Mouse (Mus musculus) lung, embryonic 14.5 days (tissue): Measurements from ENCODE around the gene Cops3. TPM values are rescaled to one million over a fixed set of nuclear protein-coding genes. Genes with fewer than 3 reads are reported as not detected.

Source experiments
- ATAC-seq: fragments of 200-750 bp; cut with Nextera tagmentation; 2 replicates; pipeline ENCODE4 v1.8.0; 2017; ENCODE audit warnings: mild to moderate bottlenecking, moderate TSS enrichment, moderate library complexity; ENCODE audit not compliant: insufficient read depth
- DNase-seq: peaks from one replicate; pipeline ENCODE4 v3.0.0-alpha.2; 2015
- H3K27ac ChIP-seq: fragments of 300-500 bp; sonication (generic); 2 replicates; pipeline ENCODE4 v1.5.1; 2014; ENCODE audit warnings: low read depth, mild to moderate bottlenecking, moderate library complexity
- H3K27me3 ChIP-seq: fragments of 300-500 bp; sonication (generic); 2 replicates; pipeline ENCODE4 v1.6.1; 2014; ENCODE audit warnings: low read length, control low read depth; ENCODE audit not compliant: insufficient read depth
- H3K36me3 ChIP-seq: fragments of 300-500 bp; sonication (generic); 2 replicates; pipeline ENCODE4 v1.6.1; 2014; ENCODE audit warnings: control low read depth; ENCODE audit not compliant: insufficient read depth
- H3K4me1 ChIP-seq: fragments of 300-500 bp; sonication (generic); 2 replicates; pipeline ENCODE4 v1.6.1; 2014; ENCODE audit warnings: antibody characterized with exemption, control low read depth; ENCODE audit not compliant: insufficient read depth
- H3K4me2 ChIP-seq: fragments of 300-500 bp; sonication (generic); 2 replicates; pipeline ENCODE4 v1.6.1; 2014; ENCODE audit warnings: mild to moderate bottlenecking
- H3K4me3 ChIP-seq: fragments of 300-500 bp; sonication (generic); 2 replicates; pipeline ENCODE4 v1.5.1; 2014; ENCODE audit warnings: low read depth, low read length
- H3K9ac ChIP-seq: fragments of 300-500 bp; sonication (generic); 2 replicates; pipeline ENCODE4 v1.6.1; 2014
- H3K9me3 ChIP-seq: fragments of 300-500 bp; sonication (generic); 2 replicates; pipeline ENCODE4 v1.6.1; 2016; ENCODE audit warnings: low read depth, low read length, control low read depth
- CTCF ChIP-seq: IDR thresholded peaks from 2 replicates; pipeline ENCODE4 v1.5.1; 2016; ENCODE audit warnings: antibody characterized with exemption, low read depth
- WGBS: fragments of 180-500 bp; shearing (Covaris S2); extraction: QIAGEN DNeasy Blood & Tissue Kit; methylation state at CpG from one replicate; pipeline ENCODE4 v1.1.7; 2014; 5-methylcytosine and 5-hydroxymethylcytosine counted together
- polyA plus RNA-seq: library from polyadenylated mRNA; unstranded; fragments of >200 nt; fragmentation: Nextera tagmentation; extraction: Ambion mirVana; gene quantifications from 2 replicates; pipeline ENCODE4 v1.2.1, GENCODE M21; 2014

Gene Cops3
- polyA plus RNA-seq, 1 experiment from 2014 or later, result 224 TPM

DNA sequence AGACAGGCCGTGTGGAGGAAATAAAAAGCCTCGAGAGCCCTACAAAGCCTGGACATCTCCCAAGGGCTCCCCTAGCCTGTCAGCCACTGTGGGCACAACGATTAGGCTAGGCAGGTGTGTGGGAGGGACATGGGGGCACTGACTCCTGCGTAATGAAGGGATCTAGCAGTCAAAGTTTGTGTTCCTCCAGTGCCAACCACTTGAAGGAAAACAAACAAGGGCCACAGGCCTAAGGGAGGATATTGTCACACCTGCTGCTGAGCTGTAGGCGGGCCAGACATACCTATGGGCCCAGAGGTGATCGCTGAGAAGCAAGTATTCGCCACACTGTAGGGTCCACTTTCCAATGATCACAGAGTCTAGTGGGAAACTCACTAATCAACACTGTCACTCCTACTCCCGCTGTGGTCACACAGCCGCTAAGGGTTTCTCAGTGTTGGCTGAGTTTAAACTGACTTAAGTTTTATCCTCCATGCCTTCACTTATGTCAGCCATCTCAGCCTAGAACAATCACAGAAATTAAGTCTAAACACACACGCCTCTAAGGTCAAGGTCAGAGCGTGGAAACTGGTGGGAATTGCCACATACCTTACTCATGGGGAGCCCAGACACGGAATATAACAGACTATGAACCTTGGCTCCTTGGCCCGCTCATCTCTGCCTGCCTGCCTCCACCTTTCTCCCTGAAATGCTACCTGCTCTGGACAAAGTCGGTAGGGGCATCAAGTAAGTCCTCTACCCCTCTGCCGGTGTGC, 53.0 kb downstream of the Cops3 start:
- TF ChIP-seq CTCF, result no peak
- Histone ChIP-seq H3K27ac (0 out of 2 replicates have a peak overlapping the region, but pooled peaks have one; percentile 18), H3K9ac (peak overlapping the region; percentile 52), H3K4me3 (peak overlapping the region; percentile 45), H3K4me1 (0 out of 2 replicates have a peak, but pooled peaks cover 3% of the 10 kb centered on the region), H3K9me3 (no peaks in the 10 kb centered on the region), H3K4me2 (peak overlapping the region; percentile 96), H3K27me3 (no peaks in the 10 kb centered on the region), H3K36me3 (peaks cover 4% of the 10 kb centered on the region; the same call in 1 of the 2 replicates)
- peak; percentile 25; the same call in 1 of the 2 replicates for ATAC-seq
- 29% methylated on average over 15 of the region's 15 CpGs for WGBS
- DNase-seq, result peak; percentile 20

DNA sequence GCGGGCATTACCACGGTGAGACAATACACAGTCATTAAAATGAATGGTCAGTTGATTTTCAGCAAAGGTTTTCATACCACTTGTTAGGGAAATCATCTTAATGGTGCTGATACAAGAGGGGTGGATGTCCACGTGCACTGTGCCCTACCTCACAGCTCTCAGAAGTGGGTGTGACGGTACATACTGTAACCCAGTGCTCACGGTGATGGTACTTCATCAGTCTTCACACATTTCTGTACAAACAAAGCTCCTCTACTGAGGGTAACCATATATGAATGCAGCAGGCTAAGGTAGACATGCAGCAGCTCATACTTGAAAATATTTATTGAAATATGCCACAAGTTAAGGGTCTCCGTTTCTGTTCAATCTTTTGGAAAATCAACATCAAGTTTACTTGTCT, 56.0 kb downstream of the Cops3 start:
- no peak overlapping the region for H3K27ac ChIP-seq
- no peak overlapping the region for H3K4me3 ChIP-seq
- TF ChIP-seq CTCF, result no peak
- H3K4me1 ChIP-seq, result 0 out of 2 replicates have a peak, but pooled peaks cover 3% of the 10 kb centered on the region
- no peak for ATAC-seq
- DNase-seq, result no peak
- 0 out of 2 replicates have a peak, but pooled peaks cover 4% of the 10 kb centered on the region for H3K36me3 ChIP-seq
- WGBS, result 55% methylated on average over 6 of the region's 6 CpGs
- no peaks in the 10 kb centered on the region for H3K27me3 ChIP-seq
- no peak overlapping the region for H3K4me2 ChIP-seq
- no peaks in the 10 kb centered on the region for H3K9me3 ChIP-seq
- no peak overlapping the region for H3K9ac ChIP-seq

DNA sequence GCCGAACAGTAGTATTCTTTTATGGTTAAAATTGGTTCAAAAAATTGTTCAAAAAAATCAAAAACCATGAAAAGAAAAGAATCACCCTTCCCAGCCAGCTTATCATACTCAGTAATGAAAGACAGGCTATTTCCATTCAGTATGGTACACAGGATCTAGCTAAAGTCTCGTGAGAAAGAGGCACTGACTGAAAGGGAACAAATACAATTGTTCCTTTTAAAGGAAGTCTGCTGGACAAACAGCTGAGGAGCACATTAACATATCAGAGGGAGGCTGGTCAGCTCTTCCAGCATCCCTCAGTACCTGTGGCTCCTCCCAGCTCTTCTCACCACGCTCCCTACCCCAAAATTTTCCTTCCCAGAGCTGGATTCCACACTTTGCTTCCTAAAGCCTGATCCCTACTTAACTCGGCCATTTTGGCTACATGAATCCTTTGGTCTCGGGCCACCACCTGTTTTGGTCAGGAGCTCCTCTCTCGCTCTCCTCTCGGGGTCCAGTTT, 57.5 kb downstream of the Cops3 start:
- Histone ChIP-seq H3K4me3 (no peak overlapping the region), H3K27me3 (no peaks in the 10 kb centered on the region), H3K4me2 (no peak overlapping the region), H3K9ac (no peak overlapping the region), H3K9me3 (no peaks in the 10 kb centered on the region), H3K36me3 (peaks cover 15% of the 10 kb centered on the region; the same call in 1 of the 2 replicates), H3K4me1 (0 out of 2 replicates have a peak, but pooled peaks cover under 1% of the 10 kb centered on the region), H3K27ac (no peak overlapping the region)
- WGBS, result 76% methylated on average over 7 of the region's 7 CpGs
- TF ChIP-seq CTCF, result no peak
- no peak for ATAC-seq
- DNase-seq, result no peak

DNA sequence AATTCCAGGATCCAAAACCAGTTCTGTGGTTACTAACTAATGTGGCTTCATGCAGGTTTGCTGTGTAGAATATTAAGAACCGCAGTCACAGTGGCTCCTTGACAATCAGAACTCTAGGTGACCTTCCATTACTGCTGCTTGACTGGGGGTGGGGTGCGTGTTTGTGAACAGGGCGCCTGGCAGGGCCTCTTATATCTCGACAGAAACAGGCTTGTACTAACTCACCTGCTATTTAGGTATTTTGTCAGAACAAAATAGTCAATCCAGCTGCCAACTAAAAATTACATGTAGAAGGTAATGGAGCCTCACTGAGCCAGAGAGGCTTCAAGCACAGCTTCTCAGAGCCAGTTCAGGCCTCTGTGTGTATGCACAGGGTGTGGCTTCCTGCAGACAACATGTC, 59.4 kb downstream of the Cops3 start:
- H3K36me3 ChIP-seq, result peaks cover 34% of the 10 kb centered on the region
- TF ChIP-seq CTCF, result no peak
- no peak overlapping the region for H3K4me3 ChIP-seq
- no peak overlapping the region for H3K9ac ChIP-seq
- H3K27ac ChIP-seq, result no peak overlapping the region
- H3K9me3 ChIP-seq, result no peaks in the 10 kb centered on the region
- H3K27me3 ChIP-seq, result no peaks in the 10 kb centered on the region
- DNase-seq, result no peak
- no peak overlapping the region for H3K4me2 ChIP-seq
- ATAC-seq, result no peak
- WGBS, result 77% methylated on average over 4 of the region's 4 CpGs
- no peaks in the 10 kb centered on the region for H3K4me1 ChIP-seq

- Histone ChIP-seq H3K4me2 (no peak overlapping the region), H3K36me3 (peaks cover 43% of the 10 kb centered on the region), H3K9me3 (no peaks in the 10 kb centered on the region), H3K27me3 (no peaks in the 10 kb centered on the region), H3K4me1 (no peaks in the 10 kb centered on the region), H3K4me3 (no peak overlapping the region), H3K27ac (no peak overlapping the region), H3K9ac (no peak overlapping the region)
- peak; percentile 17 for DNase-seq
- WGBS, result 78% methylated on average over 4 of the region's 4 CpGs
- no peak for ATAC-seq
- no peak for TF ChIP-seq CTCF
Observed at GRCm38 (mm10) chr11:59779406-59779805, 60.2 kb downstream of the Cops3 start.

DNA sequence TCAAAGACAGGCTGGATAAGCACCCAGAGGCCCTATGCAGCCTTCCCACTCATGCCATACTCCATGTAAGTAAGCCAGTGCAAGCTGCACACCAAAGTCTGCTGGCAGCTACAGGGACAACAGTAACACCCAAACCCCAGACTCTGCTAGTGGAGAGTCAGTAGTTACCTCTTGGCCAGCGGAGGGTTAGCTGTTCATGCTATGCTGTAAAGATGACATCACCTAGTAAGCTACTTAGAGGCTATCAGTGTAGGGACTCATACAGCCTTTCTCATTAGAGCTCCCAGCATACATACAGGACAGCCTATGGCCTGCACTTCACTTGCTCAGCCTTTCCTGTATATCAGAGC, 60.8 kb downstream of the Cops3 start:
- Histone ChIP-seq H3K27ac (no peak overlapping the region), H3K27me3 (no peaks in the 10 kb centered on the region), H3K9ac (no peak overlapping the region), H3K4me1 (no peaks in the 10 kb centered on the region), H3K4me2 (no peak overlapping the region), H3K9me3 (no peaks in the 10 kb centered on the region), H3K4me3 (no peak overlapping the region), H3K36me3 (peaks cover 48% of the 10 kb centered on the region)
- TF ChIP-seq CTCF, result no peak
- no peak for DNase-seq
- ATAC-seq, result peak; percentile 33; the same call in 1 of the 2 replicates
- WGBS, result 88% methylated on average over 1 of the region's 1 CpGs

DNA sequence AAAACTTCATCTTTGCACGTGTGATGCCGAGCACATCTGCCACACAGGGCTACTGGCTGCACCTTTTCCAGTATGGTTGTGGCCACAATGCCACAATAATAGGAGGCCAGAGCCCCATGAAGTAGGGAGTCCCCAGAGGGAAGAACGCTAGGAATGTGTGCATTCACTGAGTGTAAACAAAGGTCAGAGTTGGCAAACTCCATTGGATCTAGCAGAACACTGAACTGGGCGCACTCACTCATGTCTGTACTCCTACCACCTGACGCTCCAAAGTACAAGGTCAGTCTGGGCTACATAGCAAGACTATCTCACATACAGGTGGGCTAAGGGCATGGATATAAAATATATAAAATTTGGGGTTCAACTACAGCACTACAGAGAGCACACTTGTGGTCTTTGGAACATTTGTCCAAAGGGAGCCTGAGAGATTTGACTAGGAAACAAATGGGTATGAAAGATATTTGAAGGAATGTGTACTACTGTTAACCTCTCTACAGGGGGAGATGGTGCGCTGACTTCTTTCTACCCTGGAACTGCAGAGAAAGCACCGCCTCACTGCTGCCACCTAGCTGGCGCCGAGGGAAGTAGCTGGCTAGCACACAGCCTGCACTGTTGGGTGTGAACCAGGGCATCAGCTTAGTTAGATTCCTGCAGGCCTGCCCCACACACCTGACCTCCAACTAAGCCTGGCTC, 61.3 kb downstream of the Cops3 start:
- TF ChIP-seq CTCF, result peak; percentile 98
- Histone ChIP-seq H3K4me1 (no peaks in the 10 kb centered on the region), H3K36me3 (peaks cover 54% of the 10 kb centered on the region), H3K4me2 (no peak overlapping the region), H3K9me3 (no peaks in the 10 kb centered on the region), H3K9ac (no peak overlapping the region), H3K4me3 (no peak overlapping the region), H3K27me3 (no peaks in the 10 kb centered on the region), H3K27ac (no peak overlapping the region)
- DNase-seq (peak; percentile 84), ATAC-seq (peak; percentile 72)
- WGBS, result 55% methylated on average over 9 of the region's 9 CpGs
